Mouse (Mus musculus) lung, adult 2 months (tissue): ENCODE data around the gene Mctp1.

Experiments
- CTCF ChIP-seq: fragments of 200-500 bp; IDR thresholded peaks from 2 replicates; pipeline ENCODE4 v1.5.1; 2011; ENCODE audit warnings: mild to moderate bottlenecking, low read length, control low read depth; ENCODE audit not compliant: insufficient read depth
- POLR2A ChIP-seq: fragments of 200-500 bp; IDR thresholded peaks from 2 replicates; pipeline ENCODE4 v1.6.1; 2011; ENCODE audit warnings: low read depth, mild to moderate bottlenecking, control low read depth, low read length, borderline replicate concordance; ENCODE audit errors: extremely low read depth

DNA sequence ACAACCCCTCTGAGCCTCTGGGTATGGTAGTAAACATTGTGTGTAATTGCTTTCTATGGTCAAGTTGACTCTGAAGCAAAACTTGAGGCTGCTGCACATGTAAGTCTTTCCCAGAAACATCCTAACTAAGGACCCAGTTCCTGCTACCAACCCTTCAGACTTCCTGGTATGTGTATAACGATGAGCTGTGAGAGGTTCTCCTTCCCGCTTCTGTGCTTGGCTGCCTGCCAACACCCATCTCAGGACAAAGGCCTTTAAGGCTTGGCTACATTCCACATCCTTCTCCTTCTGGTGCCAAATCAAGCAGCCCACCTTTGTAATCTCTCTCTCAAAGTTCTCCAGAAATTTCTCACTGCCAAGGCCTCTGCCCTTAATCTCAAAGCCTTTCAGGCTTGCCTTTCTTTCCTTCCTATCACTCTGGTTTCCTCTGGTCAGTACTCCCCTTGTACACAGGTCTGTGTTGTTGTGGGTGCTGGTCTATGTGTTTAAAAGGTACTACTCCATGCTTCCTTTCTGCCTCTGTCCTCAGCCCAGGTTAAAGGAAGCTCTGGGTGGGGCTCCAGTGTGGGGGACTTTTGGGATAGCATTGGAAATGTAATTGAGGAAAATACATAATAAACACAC lies 99.9 kb downstream of the Mctp1 start:
- no peak for TF ChIP-seq CTCF
- TF ChIP-seq POLR2A, result no peak
